Mouse (Mus musculus) embryonic facial prominence, embryonic 10.5 days (tissue): ENCODE results near the gene Safb. TPM values are rescaled to one million over a fixed set of nuclear protein-coding genes. Genes with fewer than 3 reads are reported as not detected.

Experiments used
- DNase-seq: peaks from one replicate; pipeline ENCODE4 v3.0.0-alpha.2; 2017; ENCODE audit warnings: low spot score
- H3K27ac ChIP-seq: fragments of 300-500 bp; sonication (generic); replicated peaks from 2 replicates; pipeline ENCODE4 v1.5.1; 2016; ENCODE audit warnings: mild to moderate bottlenecking
- H3K27me3 ChIP-seq: fragments of 300-500 bp; sonication (generic); replicated peaks from 2 replicates; pipeline ENCODE4 v1.6.1; 2016; ENCODE audit warnings: low read depth, mild to moderate bottlenecking; ENCODE audit not compliant: poor library complexity, severe bottlenecking
- H3K36me3 ChIP-seq: fragments of 300-500 bp; sonication (generic); replicated peaks from 2 replicates; pipeline ENCODE4 v1.6.1; 2016; ENCODE audit warnings: mild to moderate bottlenecking, moderate library complexity
- H3K4me1 ChIP-seq: fragments of 300-500 bp; sonication (generic); 2 replicates; pipeline ENCODE4 v1.6.1; 2016
- H3K4me3 ChIP-seq: fragments of 300-500 bp; sonication (generic); 2 replicates; pipeline ENCODE4 v1.5.1; 2016; ENCODE audit warnings: mild to moderate bottlenecking, moderate library complexity
- H3K9me3 ChIP-seq: fragments of 300-500 bp; sonication (generic); 2 replicates; pipeline ENCODE4 v1.6.1; 2016; ENCODE audit warnings: mild to moderate bottlenecking
- WGBS: fragments of 180-500 bp; shearing (Covaris S2); methylation state at CpG from one replicate; pipeline ENCODE4 v1.1.7; 2016; 5-methylcytosine and 5-hydroxymethylcytosine counted together
- polyA plus RNA-seq: library from polyadenylated mRNA; unstranded; fragments of >200 nt; fragmentation: Nextera tagmentation; extraction: Ambion mirVana; gene quantifications from 2 replicates; pipeline ENCODE4 v1.2.1, GENCODE M21; 2016

Gene Safb
- 158 and 162 TPM in 2 replicates for polyA plus RNA-seq

- WGBS: under 1% methylated on average over 92 of the region's 101 CpGs
- no peaks in the 10 kb centered on the region for H3K9me3 ChIP-seq
- H3K36me3 ChIP-seq: peaks cover 72% of the 10 kb centered on the region
- H3K27ac ChIP-seq: peak within 1 kb of the TSS; percentile 94
- H3K27me3 ChIP-seq: no peaks in the 10 kb centered on the region
- H3K4me3 ChIP-seq: peak within 1 kb of the TSS; percentile 80
- H3K4me1 ChIP-seq: peaks cover 46% of the 10 kb centered on the region
- DNase-seq: peak; percentile 99
These were observed at the start of gene Safb, which contains the start of gene Safb2 for GRCm38 (mm10) chr17:56584257-56585130. Gene Safb, plus strand, starts transcription at chr17:56584825. Gene Safb2, minus strand, starts transcription at chr17:56584585.

- Histone ChIP-seq H3K4me1 (peaks cover 16% of the 10 kb centered on the region), H3K4me3 (no peak overlapping the region), H3K36me3 (no peaks in the 10 kb centered on the region), H3K27me3 (no peaks in the 10 kb centered on the region; the same call in 1 of the 2 replicates), H3K27ac (0 out of 2 replicates have a peak overlapping the region, but pooled peaks have one; percentile 6), H3K9me3 (no peaks in the 10 kb centered on the region)
- no peak for DNase-seq
- 70% methylated on average over 14 of the region's 14 CpGs for WGBS
These were observed 48.4 kb upstream of the Safb start for GRCm38 (mm10) chr17:56536192-56536591.

- no peaks in the 10 kb centered on the region; the same call in 1 of the 2 replicates for H3K27me3 ChIP-seq
- no peak overlapping the region for H3K27ac ChIP-seq
- H3K36me3 ChIP-seq: no peaks in the 10 kb centered on the region
- DNase-seq: no peak
- H3K9me3 ChIP-seq: no peaks in the 10 kb centered on the region
- no peak overlapping the region for H3K4me3 ChIP-seq
- peaks cover 16% of the 10 kb centered on the region for H3K4me1 ChIP-seq
- 68% methylated on average over 3 of the region's 3 CpGs for WGBS
These were observed 47.8 kb upstream of the Safb start for GRCm38 (mm10) chr17:56536874-56537273.

GRCm38 (mm10) chr17:56537912-56538311 lies 46.7 kb upstream of the Safb start:
- 19% methylated on average over 8 of the region's 8 CpGs for WGBS
- DNase-seq: no peak
- H3K4me3 ChIP-seq: no peak overlapping the region
- H3K27me3 ChIP-seq: no peaks in the 10 kb centered on the region; the same call in 1 of the 2 replicates
- H3K27ac ChIP-seq: no peak overlapping the region
- no peaks in the 10 kb centered on the region for H3K36me3 ChIP-seq
- H3K4me1 ChIP-seq: peaks cover 23% of the 10 kb centered on the region
- no peaks in the 10 kb centered on the region for H3K9me3 ChIP-seq

GRCm38 (mm10) chr17:56540562-56540975 lies 44.1 kb upstream of the Safb start:
- H3K27me3 ChIP-seq: no peaks in the 10 kb centered on the region; the same call in 1 of the 2 replicates
- no peaks in the 10 kb centered on the region for H3K36me3 ChIP-seq
- no peaks in the 10 kb centered on the region for H3K9me3 ChIP-seq
- H3K4me3 ChIP-seq: peak overlapping the region; percentile 9; the same call in 1 of the 2 replicates
- peak; percentile 34 for DNase-seq
- H3K4me1 ChIP-seq: peaks cover 30% of the 10 kb centered on the region
- WGBS: 35% methylated on average over 6 of the region's 6 CpGs
- H3K27ac ChIP-seq: no peak overlapping the region

GRCm38 (mm10) chr17:56542736-56543135 lies 41.9 kb upstream of the Safb start:
- Histone ChIP-seq H3K4me3 (no peak overlapping the region), H3K27me3 (no peaks in the 10 kb centered on the region; the same call in 1 of the 2 replicates), H3K4me1 (peaks cover 30% of the 10 kb centered on the region), H3K27ac (no peak overlapping the region), H3K9me3 (no peaks in the 10 kb centered on the region), H3K36me3 (no peaks in the 10 kb centered on the region)
- DNase-seq: no peak
- WGBS: 50% methylated on average over 8 of the region's 8 CpGs

- no peak overlapping the region for H3K4me3 ChIP-seq
- no peak for DNase-seq
- whole genome bisulfite sequencing: 76% methylated on average over 3 of the region's 3 CpGs
- H3K27me3 ChIP-seq: no peaks in the 10 kb centered on the region
- no peaks in the 10 kb centered on the region for H3K36me3 ChIP-seq
- H3K9me3 ChIP-seq: no peaks in the 10 kb centered on the region
- no peak overlapping the region for H3K27ac ChIP-seq
- peaks cover 31% of the 10 kb centered on the region for H3K4me1 ChIP-seq
These were observed 40.9 kb upstream of the Safb start for GRCm38 (mm10) chr17:56543684-56544224.

GRCm38 (mm10) chr17:56544699-56545387 lies 39.8 kb upstream of the Safb start:
- H3K4me3 ChIP-seq: no peak overlapping the region
- no peaks in the 10 kb centered on the region for H3K9me3 ChIP-seq
- H3K27ac ChIP-seq: no peak overlapping the region
- peaks cover 32% of the 10 kb centered on the region for H3K4me1 ChIP-seq
- no peaks in the 10 kb centered on the region for H3K36me3 ChIP-seq
- DNase-seq: no peak
- H3K27me3 ChIP-seq: no peaks in the 10 kb centered on the region
- WGBS: 81% methylated on average over 7 of the region's 7 CpGs

GRCm38 (mm10) chr17:56545945-56546344 lies 38.7 kb upstream of the Safb start:
- WGBS: 78% methylated on average over 1 of the region's 1 CpGs
- H3K4me1 ChIP-seq: peaks cover 33% of the 10 kb centered on the region
- H3K36me3 ChIP-seq: no peaks in the 10 kb centered on the region
- H3K27me3 ChIP-seq: no peaks in the 10 kb centered on the region
- DNase-seq: no peak
- no peaks in the 10 kb centered on the region for H3K9me3 ChIP-seq
- H3K27ac ChIP-seq: no peak overlapping the region
- H3K4me3 ChIP-seq: no peak overlapping the region

GRCm38 (mm10) chr17:56546576-56546975 lies 38.0 kb upstream of the Safb start:
- Histone ChIP-seq H3K4me3 (no peak overlapping the region), H3K27me3 (no peaks in the 10 kb centered on the region), H3K36me3 (no peaks in the 10 kb centered on the region), H3K9me3 (no peaks in the 10 kb centered on the region), H3K4me1 (peaks cover 35% of the 10 kb centered on the region), H3K27ac (no peak overlapping the region)
- DNase-seq: no peak
- 85% methylated on average over 5 of the region's 5 CpGs for WGBS

- no peak overlapping the region for H3K27ac ChIP-seq
- H3K4me1 ChIP-seq: peaks cover 34% of the 10 kb centered on the region
- DNase-seq: peak; percentile 7
- H3K4me3 ChIP-seq: no peak overlapping the region
- H3K27me3 ChIP-seq: no peaks in the 10 kb centered on the region
- WGBS: 61% methylated on average over 17 of the region's 17 CpGs
- no peaks in the 10 kb centered on the region for H3K36me3 ChIP-seq
- H3K9me3 ChIP-seq: no peaks in the 10 kb centered on the region
These were observed 37.3 kb upstream of the Safb start for GRCm38 (mm10) chr17:56547116-56547845.
